Mouse (Mus musculus) limb, embryonic 14.5 days (tissue): Measurements from ENCODE around the gene Ptpn14. TPM values are rescaled to one million over a fixed set of nuclear protein-coding genes. Genes with fewer than 3 reads are reported as not detected.

Source experiments
- ATAC-seq: fragments of 200-750 bp; cut with Nextera tagmentation; 2 replicates; pipeline ENCODE4 v1.8.0; 2017; ENCODE audit warnings: low read depth, moderate number of reproducible peaks, moderate TSS enrichment; ENCODE audit not compliant: low FRiP score
- DNase-seq: peaks from one replicate; pipeline ENCODE4 v3.0.0-alpha.2; 2015; ENCODE audit warnings: low spot score
- H3K27ac ChIP-seq: fragments of 300-500 bp; sonication (generic); replicated peaks from 2 replicates; pipeline ENCODE4 v1.5.1; 2014; ENCODE audit warnings: low read depth, mild to moderate bottlenecking, low read length, moderate library complexity, mixed read lengths
- H3K27me3 ChIP-seq: fragments of 300-500 bp; sonication (generic); 2 replicates; pipeline ENCODE4 v1.6.1; 2014; ENCODE audit warnings: low read length, mixed read lengths; ENCODE audit not compliant: control insufficient read depth, insufficient read depth
- H3K36me3 ChIP-seq: fragments of 300-500 bp; sonication (generic); 2 replicates; pipeline ENCODE4 v1.6.1; 2014; ENCODE audit warnings: mild to moderate bottlenecking, low read length, moderate library complexity, mixed read lengths; ENCODE audit not compliant: control insufficient read depth, insufficient read depth
- H3K4me1 ChIP-seq: fragments of 300-500 bp; sonication (generic); 2 replicates; pipeline ENCODE4 v1.6.1; 2014; ENCODE audit warnings: antibody characterized with exemption, low read length, mixed read lengths; ENCODE audit not compliant: control insufficient read depth, insufficient read depth
- H3K4me2 ChIP-seq: fragments of 300-500 bp; sonication (generic); replicated peaks from 2 replicates; pipeline ENCODE4 v1.6.1; 2014; ENCODE audit warnings: low read depth, mild to moderate bottlenecking, low read length, moderate library complexity; ENCODE audit not compliant: severe bottlenecking
- H3K4me3 ChIP-seq: fragments of 300-500 bp; sonication (generic); replicated peaks from 2 replicates; pipeline ENCODE4 v1.5.1; 2014; ENCODE audit warnings: low read length
- H3K9ac ChIP-seq: fragments of 300-500 bp; sonication (generic); 2 replicates; pipeline ENCODE4 v1.6.1; 2014; ENCODE audit warnings: mild to moderate bottlenecking, low read depth, low read length, moderate library complexity; ENCODE audit not compliant: severe bottlenecking
- H3K9me3 ChIP-seq: fragments of 300-500 bp; sonication (generic); 2 replicates; pipeline ENCODE4 v1.6.1; 2016; ENCODE audit warnings: low read length; ENCODE audit not compliant: control insufficient read depth
- POLR2A ChIP-seq: fragments of 200-500 bp; IDR thresholded peaks from 2 replicates; pipeline ENCODE4 v1.8.0; 2012; ENCODE audit warnings: inconsistent platforms, mild to moderate bottlenecking, moderate library complexity, borderline replicate concordance; ENCODE audit not compliant: insufficient read depth, insufficient read length; ENCODE audit errors: extremely low read depth
- WGBS: fragments of 180-500 bp; shearing (Covaris S2); extraction: QIAGEN DNeasy Blood & Tissue Kit; methylation state at CpG from one replicate; pipeline ENCODE4 v1.1.7; 2014; 5-methylcytosine and 5-hydroxymethylcytosine counted together
- polyA plus RNA-seq, 2 experiments: library from polyadenylated mRNA; depleted of rRNA in 1 of 2; stranded (reverse) in 1 of 2; unstranded in 1 of 2; fragments of >200 nt; fragmentation: Nextera tagmentation in 1 of 2; extraction: Ambion mirVana in 1 of 2; gene quantifications; 2 replicates each; pipeline versions ENCODE4 v1.2.1 to v1.2.3; 2012 to 2014

The Ptpn14 gene
- polyA plus RNA-seq, 2 experiments: 16.1 to 21.8 TPM

DNA sequence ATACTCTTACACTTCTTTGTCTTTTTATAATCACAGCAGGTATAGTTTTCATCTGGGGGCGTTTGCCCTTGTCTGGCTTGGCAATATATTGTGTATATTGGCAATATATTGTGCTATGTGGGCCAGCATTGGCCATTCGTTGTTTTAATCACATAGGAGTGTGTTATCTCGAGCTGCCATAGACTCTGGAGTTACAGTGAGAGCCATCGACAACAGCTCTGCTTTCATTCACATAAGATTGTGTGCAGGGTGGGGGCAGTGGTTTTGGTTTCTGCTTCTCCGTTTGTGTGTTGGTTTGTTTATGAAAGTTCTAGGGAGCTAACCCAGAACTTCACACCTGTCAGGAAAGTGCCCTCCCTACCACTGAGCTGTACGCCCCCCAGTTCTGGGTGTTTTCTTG, 138.6 kb downstream of the Ptpn14 start:
- no peak for DNase-seq
- H3K4me3 ChIP-seq: no peak overlapping the region
- peaks cover 52% of the 10 kb centered on the region for H3K36me3 ChIP-seq
- H3K27ac ChIP-seq: no peak overlapping the region
- H3K9me3 ChIP-seq: no peaks in the 10 kb centered on the region
- H3K4me1 ChIP-seq: 0 out of 2 replicates have a peak, but pooled peaks cover 3% of the 10 kb centered on the region
- ATAC-seq: no peak
- H3K27me3 ChIP-seq: no peaks in the 10 kb centered on the region
- H3K9ac ChIP-seq: no peak overlapping the region
- 83% methylated on average over 6 of the region's 6 CpGs for WGBS
- H3K4me2 ChIP-seq: no peak overlapping the region
- TF ChIP-seq POLR2A: no peak

DNA sequence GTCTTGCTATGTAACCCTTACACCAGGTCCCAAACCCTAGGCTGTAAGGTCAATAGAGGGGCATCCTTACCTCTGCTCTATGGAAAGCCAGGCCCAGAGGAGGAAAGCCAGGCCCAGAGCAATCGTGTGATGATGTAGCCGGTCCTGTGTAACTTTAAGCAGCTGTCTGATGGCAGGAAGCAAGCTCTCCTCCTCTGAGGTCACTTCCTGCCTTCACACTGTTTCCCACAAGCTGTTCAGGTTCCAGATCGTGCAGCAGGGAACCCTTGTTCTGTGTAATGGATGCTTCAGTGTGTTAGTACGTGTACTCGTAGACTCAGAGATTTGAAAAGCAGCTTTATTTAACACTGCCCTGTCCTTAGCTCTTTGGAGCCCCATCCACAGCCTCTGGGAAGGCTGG, 139.0 kb downstream of the Ptpn14 start:
- H3K36me3 ChIP-seq: peaks cover 48% of the 10 kb centered on the region
- no peaks in the 10 kb centered on the region for H3K27me3 ChIP-seq
- H3K27ac ChIP-seq: no peak overlapping the region
- H3K9me3 ChIP-seq: no peaks in the 10 kb centered on the region
- no peak overlapping the region for H3K4me2 ChIP-seq
- ATAC-seq: no peak
- DNase-seq: no peak
- WGBS: 52% methylated on average over 5 of the region's 5 CpGs
- H3K4me1 ChIP-seq: 0 out of 2 replicates have a peak, but pooled peaks cover 3% of the 10 kb centered on the region
- H3K9ac ChIP-seq: no peak overlapping the region
- no peak overlapping the region for H3K4me3 ChIP-seq
- no peak for TF ChIP-seq POLR2A

- no peak overlapping the region for H3K9ac ChIP-seq
- peaks cover 44% of the 10 kb centered on the region for H3K36me3 ChIP-seq
- no peak overlapping the region for H3K27ac ChIP-seq
These were observed 139.4 kb downstream of the Ptpn14 start for GRCm38 (mm10) chr1:189867497-189867896.

GRCm38 (mm10) chr1:189868036-189868435, 140.0 kb downstream of the Ptpn14 start:
- H3K4me1 ChIP-seq: 0 out of 2 replicates have a peak, but pooled peaks cover 3% of the 10 kb centered on the region
- no peak for TF ChIP-seq POLR2A
- DNase-seq (no peak), ATAC-seq (no peak)
- no peaks in the 10 kb centered on the region for H3K9me3 ChIP-seq
- no peak overlapping the region for H3K9ac ChIP-seq
- H3K36me3 ChIP-seq: peaks cover 41% of the 10 kb centered on the region
- H3K27me3 ChIP-seq: no peaks in the 10 kb centered on the region
- H3K4me3 ChIP-seq: no peak overlapping the region
- WGBS: 91% methylated on average over 10 of the region's 10 CpGs
- H3K27ac ChIP-seq: no peak overlapping the region
- H3K4me2 ChIP-seq: no peak overlapping the region

More at GRCm38 (mm10) chr1:189867497-189867896, 139.4 kb downstream of the Ptpn14 start:
- 62% methylated on average over 9 of the region's 9 CpGs for WGBS
- 0 out of 2 replicates have a peak, but pooled peaks cover 3% of the 10 kb centered on the region for H3K4me1 ChIP-seq
- no peaks in the 10 kb centered on the region for H3K9me3 ChIP-seq
- H3K27me3 ChIP-seq: no peaks in the 10 kb centered on the region
- DNase-seq: no peak
- ATAC-seq: no peak
- no peak overlapping the region for H3K4me3 ChIP-seq
- H3K4me2 ChIP-seq: no peak overlapping the region
- no peak for TF ChIP-seq POLR2A

- DNase-seq (no peak), ATAC-seq (no peak)
- Histone ChIP-seq H3K4me2 (no peak overlapping the region), H3K36me3 (peaks cover 34% of the 10 kb centered on the region), H3K9me3 (no peaks in the 10 kb centered on the region), H3K4me1 (peaks cover 13% of the 10 kb centered on the region), H3K4me3 (no peak overlapping the region), H3K27me3 (no peaks in the 10 kb centered on the region), H3K27ac (no peak overlapping the region), H3K9ac (no peak overlapping the region)
- 89% methylated on average over 18 of the region's 18 CpGs for WGBS
- no peak for TF ChIP-seq POLR2A
These were observed 141.7 kb downstream of the Ptpn14 start for GRCm38 (mm10) chr1:189869651-189870270.

- Histone ChIP-seq H3K36me3 (peaks cover 29% of the 10 kb centered on the region), H3K27me3 (no peaks in the 10 kb centered on the region), H3K4me2 (no peak overlapping the region), H3K4me1 (peaks cover 20% of the 10 kb centered on the region), H3K9ac (no peak overlapping the region), H3K9me3 (no peaks in the 10 kb centered on the region), H3K4me3 (no peak overlapping the region), H3K27ac (no peak overlapping the region)
- no peak for ATAC-seq
- WGBS: 80% methylated on average over 8 of the region's 8 CpGs
- DNase-seq: no peak
- no peak for TF ChIP-seq POLR2A
These were observed 142.5 kb downstream of the Ptpn14 start for GRCm38 (mm10) chr1:189870539-189870938.
